Mouse (Mus musculus): Measurements from ENCODE around the gene Rtn4r. TPM values are rescaled to one million over a fixed set of nuclear protein-coding genes. Genes with fewer than 3 reads are reported as not detected.

Rtn4r gene
- total RNA-seq, 2 experiments from 2014 or later: 0.96 TPM; not detected in 1

- ATAC-seq (replicated peaks; ENCODE audit: low FRiP score, poor library complexity, severe bottlenecking): no peak
Measured at GRCm38 (mm10) chr16:18152189-18152588, 24.7 kb downstream of the Rtn4r start.

- ATAC-seq (replicated peaks; ENCODE audit: low FRiP score, poor library complexity, severe bottlenecking): no peak
Measured at GRCm38 (mm10) chr16:18152769-18153445, 25.5 kb downstream of the Rtn4r start.

DNA sequence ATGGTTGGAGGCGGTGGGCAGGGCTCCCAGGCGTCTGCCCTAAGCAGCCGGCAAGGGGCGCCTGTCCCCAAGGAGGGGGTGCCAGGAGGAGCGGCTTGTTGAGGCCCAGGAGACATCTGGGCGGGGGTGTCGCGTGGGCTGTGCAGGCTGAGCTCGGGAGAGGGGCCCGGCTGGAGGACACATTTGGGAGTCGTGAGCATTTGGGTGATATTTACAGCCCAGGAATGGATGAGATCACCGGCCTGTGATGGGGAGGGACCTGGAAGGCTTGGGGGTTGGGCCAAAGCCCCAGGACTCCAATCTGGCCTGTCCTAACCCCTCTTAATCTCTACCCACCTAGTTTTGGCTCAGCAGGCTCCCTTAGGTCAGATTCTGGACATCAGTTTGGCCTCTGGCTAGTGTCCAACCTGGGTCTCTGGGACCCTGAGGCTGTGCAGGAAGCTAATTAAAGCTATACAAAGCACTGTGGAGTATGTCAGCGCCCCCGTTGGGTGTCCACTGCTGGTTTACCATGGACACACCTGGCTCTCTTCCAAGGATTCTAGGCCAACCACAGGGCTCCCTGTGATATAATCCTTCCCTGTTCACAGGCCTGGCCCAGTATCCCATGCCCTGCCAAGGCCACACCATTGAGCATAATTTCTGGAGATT is 27.2 kb downstream of the Rtn4r start:
- ATAC-seq (replicated peaks; ENCODE audit: low FRiP score, poor library complexity, severe bottlenecking): no peak

- no peak for ATAC-seq (replicated peaks; ENCODE audit: low FRiP score, poor library complexity, severe bottlenecking)
Measured at GRCm38 (mm10) chr16:18156579-18157350, 29.3 kb downstream of the Rtn4r start.

GRCm38 (mm10) chr16:18159255-18159654 is 31.8 kb downstream of the Rtn4r start:
- no peak for ATAC-seq (replicated peaks; ENCODE audit: low FRiP score, poor library complexity, severe bottlenecking)

GRCm38 (mm10) chr16:18159778-18160177 is 32.3 kb downstream of the Rtn4r start:
- ATAC-seq (replicated peaks; ENCODE audit: low FRiP score, poor library complexity, severe bottlenecking): no peak

DNA sequence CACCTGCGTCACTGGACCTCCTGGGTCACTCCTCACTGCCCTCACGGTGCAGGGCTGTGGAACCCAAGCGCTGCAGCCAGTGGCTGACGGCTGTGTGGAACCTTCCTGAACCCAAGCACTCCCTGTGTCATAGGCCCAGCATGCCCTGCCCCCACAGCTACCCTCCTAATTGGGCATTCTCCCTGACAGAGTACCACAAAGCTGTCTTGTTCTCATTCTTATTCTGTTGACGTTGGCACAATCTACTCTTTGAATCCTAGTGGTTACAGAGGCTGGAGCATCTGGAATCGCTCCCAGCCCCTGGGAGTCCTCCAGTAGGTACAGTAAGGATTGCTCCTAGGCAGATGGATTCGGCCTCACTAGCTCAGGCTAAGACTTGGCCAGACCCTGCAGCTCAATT is 33.1 kb downstream of the Rtn4r start:
- no peak for ATAC-seq (replicated peaks; ENCODE audit: low FRiP score, poor library complexity, severe bottlenecking)

GRCm38 (mm10) chr16:18161190-18161589 is 33.7 kb downstream of the Rtn4r start:
- no peak for ATAC-seq (replicated peaks; ENCODE audit: low FRiP score, poor library complexity, severe bottlenecking)

GRCm38 (mm10) chr16:18164642-18165238 is 37.3 kb downstream of the Rtn4r start:
- no peak for ATAC-seq (replicated peaks; ENCODE audit: low FRiP score, poor library complexity, severe bottlenecking)

- no peak for ATAC-seq (replicated peaks; ENCODE audit: low FRiP score, poor library complexity, severe bottlenecking)
Measured at GRCm38 (mm10) chr16:18166613-18167190, 39.3 kb downstream of the Rtn4r start.

- no peak for ATAC-seq (replicated peaks; ENCODE audit: low FRiP score, poor library complexity, severe bottlenecking)
Measured at GRCm38 (mm10) chr16:18169156-18169555, 41.7 kb downstream of the Rtn4r start.

- no peak for ATAC-seq (replicated peaks; ENCODE audit: low FRiP score, poor library complexity, severe bottlenecking)
Measured at GRCm38 (mm10) chr16:18169776-18170175, 42.3 kb downstream of the Rtn4r start.

GRCm38 (mm10) chr16:18172266-18172855 is 44.9 kb downstream of the Rtn4r start:
- peak; percentile 59; the same call in 1 of the 2 replicates for ATAC-seq (replicated peaks; ENCODE audit: low FRiP score, poor library complexity, severe bottlenecking)

DNA sequence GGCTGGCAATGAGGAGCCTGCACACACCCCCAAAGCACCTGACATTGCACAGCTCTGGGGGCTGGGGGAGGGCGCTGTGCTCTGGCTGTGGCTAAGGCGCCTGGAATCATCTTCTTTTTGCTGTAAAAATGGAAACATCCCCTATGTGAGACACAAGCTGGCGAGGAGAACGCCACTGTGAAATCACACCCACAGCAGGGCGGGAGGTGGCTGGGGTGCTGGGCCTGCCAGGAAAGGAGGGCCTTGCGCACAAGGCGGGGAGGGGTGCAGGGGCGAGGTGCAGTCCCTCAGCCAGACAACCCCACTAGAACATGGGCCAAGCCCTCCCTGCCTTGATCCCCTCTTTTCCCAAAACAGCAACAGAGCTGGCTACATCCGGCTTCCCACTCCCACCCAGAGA is 45.8 kb downstream of the Rtn4r start:
- ATAC-seq (replicated peaks; ENCODE audit: low FRiP score, poor library complexity, severe bottlenecking): no peak

GRCm38 (mm10) chr16:18173788-18174187 is 46.3 kb downstream of the Rtn4r start:
- ATAC-seq (replicated peaks; ENCODE audit: low FRiP score, poor library complexity, severe bottlenecking): no peak

GRCm38 (mm10) chr16:18175817-18176541 is 48.5 kb downstream of the Rtn4r start:
- ATAC-seq (replicated peaks; ENCODE audit: low FRiP score, poor library complexity, severe bottlenecking): no peak

- ATAC-seq (replicated peaks; ENCODE audit: low FRiP score, poor library complexity, severe bottlenecking): no peak
Measured at GRCm38 (mm10) chr16:18176758-18177157, 49.3 kb downstream of the Rtn4r start.

- ATAC-seq (replicated peaks; ENCODE audit: low FRiP score, poor library complexity, severe bottlenecking): no peak
Measured at GRCm38 (mm10) chr16:18179591-18179990, 52.1 kb downstream of the Rtn4r start.

DNA sequence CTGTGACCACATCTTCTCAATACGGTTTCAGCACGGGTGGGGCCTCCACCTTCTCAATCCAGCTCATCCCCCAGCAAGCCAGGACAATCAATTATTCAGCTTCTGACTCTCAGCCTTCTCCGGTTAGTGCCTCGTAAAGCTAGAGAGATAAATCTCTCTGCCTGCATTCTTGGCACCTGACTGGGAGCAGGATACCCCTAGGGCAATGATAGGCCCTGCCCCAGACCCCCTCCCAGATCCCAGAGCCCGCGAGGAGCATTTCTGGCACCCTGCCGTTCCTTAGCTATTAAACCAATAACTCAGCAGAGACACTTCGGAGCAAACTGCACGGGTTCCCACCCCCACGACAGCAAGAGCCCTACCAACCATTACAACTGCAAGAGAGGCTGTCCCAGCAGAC is 54.0 kb downstream of the Rtn4r start:
- no peak for ATAC-seq (replicated peaks; ENCODE audit: low FRiP score, poor library complexity, severe bottlenecking)

Data from erythroblast, adult 5-6 weeks (primary cell).